Mouse (Mus musculus) spleen, adult 18-20 months (tissue): ENCODE results near the gene Inhbc.
"Not testable (repeated sequence)": the region's sequence is repeated elsewhere in the genome, so short reads cannot be mapped to it uniquely, and the experiment has no call there.

Experiments
- DNase-seq, 2 experiments: peaks; one replicate each; pipeline ENCODE4 v3.0.0; 2022; ENCODE audit warnings: mixed read lengths in 2 of 2

Gene Inhbc

GRCm38 (mm10) chr10:127325454-127326016 is 44.7 kb downstream of the Inhbc start:
- no peak for DNase-seq

GRCm38 (mm10) chr10:127324495-127324894 is 45.7 kb downstream of the Inhbc start:
- peak; percentile 75 to 80 for DNase-seq

DNA sequence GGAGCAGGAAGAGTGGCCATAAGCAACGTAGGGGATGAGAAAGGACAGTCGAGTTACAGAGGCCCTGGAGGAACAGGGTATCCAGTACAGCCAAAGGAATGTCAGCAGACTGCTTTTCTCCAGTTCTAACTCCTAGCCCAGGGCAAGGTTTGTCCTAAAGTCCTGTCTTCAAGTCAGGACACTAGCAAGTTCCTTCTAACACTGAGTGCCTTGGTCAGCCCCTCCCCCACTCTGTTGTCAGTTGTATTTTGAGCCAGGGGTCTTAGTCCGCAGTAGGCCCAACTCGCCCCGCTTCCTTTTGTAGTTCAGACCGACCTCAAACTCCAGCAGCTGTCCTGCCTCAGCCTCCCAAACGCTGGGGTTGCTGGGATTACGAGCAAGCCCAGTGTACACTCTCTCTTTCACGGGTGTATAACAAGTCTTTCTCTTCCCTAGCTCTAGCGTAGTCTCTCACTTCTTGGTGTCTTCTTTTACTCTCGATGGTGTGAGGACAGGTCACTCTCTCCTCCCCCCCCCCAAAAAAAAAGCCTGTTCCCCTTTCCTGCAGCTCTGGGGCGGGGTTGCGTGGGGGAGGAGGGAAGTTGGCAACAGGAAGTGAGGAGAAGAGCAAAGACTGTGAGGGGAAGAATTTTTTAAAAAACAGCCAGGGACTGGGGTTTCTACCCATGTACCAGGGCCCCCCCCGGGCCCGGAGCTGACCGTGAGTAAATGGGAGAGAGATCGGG is 46.9 kb downstream of the Inhbc start:
- peak; percentile 71 to 73 for DNase-seq

DNA sequence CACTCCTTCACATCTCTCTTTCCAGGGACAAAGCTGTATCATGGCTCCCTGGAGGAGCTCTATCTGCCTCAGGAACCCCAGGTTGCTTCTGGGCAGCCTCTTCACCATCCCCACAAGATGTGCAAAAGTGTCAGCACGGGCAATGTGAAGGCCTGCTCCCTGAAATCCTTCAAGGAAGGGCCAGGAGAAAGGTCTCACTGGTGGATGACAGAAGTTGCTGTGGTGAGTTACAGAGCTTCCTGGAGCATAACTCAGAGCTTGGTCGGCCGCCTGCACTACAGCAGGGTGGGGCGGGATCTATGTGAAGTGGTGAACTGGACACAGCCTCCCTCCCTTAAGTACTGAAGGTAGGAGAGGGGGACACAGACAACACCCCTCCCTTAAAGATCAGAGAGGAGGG is 47.6 kb downstream of the Inhbc start:
- DNase-seq, result no peak

GRCm38 (mm10) chr10:127322178-127322577 is 48.1 kb downstream of the Inhbc start:
- peak in 1 of 2 experiments; percentile 40 for DNase-seq

DNA sequence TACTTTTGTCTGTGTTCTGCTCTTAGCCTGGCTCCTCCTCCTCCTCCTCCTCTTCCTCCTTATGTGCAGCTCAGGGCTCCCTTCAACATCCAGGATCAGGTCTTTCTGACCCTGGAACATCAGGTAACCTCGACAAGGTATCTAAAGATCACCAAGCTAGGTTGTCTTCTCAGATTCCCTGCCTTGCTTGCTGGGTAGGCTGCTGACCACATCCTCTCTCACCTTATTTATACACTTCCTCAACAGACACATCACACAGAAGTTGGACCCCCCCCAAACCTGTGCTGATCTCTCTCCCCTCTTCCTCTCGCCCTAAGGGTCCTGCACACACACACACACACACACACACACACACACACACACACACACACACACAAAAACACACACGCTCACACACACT is 48.6 kb downstream of the Inhbc start, which contains the start of gene Arhgap9:
Gene Arhgap9, plus strand, starts transcription at position 344 of the 400 bp plus-strand sequence.
- peak in 1 of 2 experiments; percentile 35 for DNase-seq

DNA sequence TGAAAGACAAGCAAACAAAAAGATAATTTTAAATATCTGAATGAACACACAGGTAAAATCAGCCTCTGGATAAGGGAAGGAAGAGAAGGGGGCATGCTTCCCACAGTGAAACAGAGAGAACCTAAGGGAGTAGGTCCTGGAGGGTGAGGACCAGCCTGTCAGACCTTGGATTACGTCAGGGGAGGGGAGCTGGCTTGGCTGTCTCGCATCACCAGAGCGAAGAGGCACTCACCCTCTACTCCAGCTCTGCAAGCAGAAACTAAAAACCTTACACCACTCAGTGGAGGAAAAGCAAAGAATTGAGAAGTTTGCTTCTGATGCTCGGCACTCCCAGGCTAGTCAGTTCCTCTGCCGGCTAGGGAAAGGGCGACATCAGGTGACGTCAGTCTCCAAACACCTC is 50.3 kb downstream of the Inhbc start:
- no peak for DNase-seq

GRCm38 (mm10) chr10:127318009-127318408 is 52.2 kb downstream of the Inhbc start:
- no peak for DNase-seq

GRCm38 (mm10) chr10:127317277-127317676 is 53.0 kb downstream of the Inhbc start:
- DNase-seq, result no peak

GRCm38 (mm10) chr10:127314950-127315349 is 55.3 kb downstream of the Inhbc start:
- DNase-seq, result not testable (repeated sequence)

- not testable (repeated sequence) for DNase-seq
Observed at GRCm38 (mm10) chr10:127313516-127313915, 56.7 kb downstream of the Inhbc start.

DNA sequence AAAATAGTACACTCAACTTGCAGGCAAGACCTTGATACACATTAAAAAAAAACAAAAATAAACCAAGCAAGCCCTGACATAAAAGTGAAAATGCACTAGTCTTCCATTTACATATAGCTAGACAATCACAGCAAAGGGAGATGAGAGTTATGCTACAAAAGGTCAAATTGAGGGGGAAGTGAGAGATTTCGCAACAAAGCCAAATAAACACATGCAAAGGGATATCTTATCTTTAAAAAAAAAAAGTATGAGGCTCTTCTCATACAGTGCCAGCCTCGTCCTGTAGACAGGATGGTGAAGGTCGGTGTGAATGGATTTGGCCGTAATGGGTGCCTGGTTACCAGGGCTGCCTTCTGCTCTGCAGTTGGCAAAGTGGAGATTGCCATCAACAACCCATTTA is 57.4 kb downstream of the Inhbc start:
- no peak for DNase-seq

GRCm38 (mm10) chr10:127312356-127312676 is 57.9 kb downstream of the Inhbc start:
- peak; percentile 56 to 76 for DNase-seq

DNA sequence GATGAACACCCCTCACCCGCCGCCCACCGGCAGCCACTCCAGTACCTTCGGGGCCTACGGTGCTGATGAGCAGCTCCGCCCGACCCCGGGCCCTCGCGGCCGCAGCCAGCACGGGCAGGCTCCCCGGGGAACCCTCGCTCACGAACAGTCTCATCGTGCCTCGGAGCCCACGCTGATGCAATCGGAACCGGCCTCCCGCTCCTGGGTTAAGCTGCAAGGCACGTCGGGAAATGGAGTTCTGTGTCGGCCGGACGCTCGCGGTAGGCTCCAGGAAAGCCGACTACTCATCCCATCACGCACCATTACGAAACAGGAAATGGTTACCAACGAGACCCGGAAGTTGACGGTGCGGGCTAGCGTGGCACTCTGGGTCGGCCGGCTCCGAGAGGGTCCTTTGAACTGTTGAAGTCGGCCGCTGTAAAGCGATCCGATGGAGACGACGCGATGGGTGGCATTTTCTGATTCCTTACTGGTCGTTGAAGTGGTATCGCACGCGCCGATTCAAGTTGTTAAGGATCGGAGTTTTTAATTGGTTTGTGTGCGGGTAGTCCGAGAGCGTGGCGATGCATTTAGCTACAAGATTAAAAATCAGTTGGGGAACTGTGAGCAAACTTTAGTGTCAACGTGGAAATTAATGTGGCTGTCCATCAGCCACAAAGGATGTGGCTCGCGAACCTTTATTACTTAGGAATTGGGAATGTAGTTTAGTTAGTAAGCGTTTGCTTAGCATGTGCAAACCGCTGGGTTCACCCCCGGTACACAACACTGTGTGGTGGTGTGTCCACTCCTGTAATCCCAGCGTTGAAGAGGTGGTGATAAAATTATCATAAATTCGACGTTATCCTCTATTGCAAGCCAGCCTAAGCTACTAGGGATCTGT is 58.5 kb downstream of the Inhbc start, which contains the start of gene Mars:
Gene Mars, minus strand, starts transcription at position 311 of the 880 bp plus-strand sequence.
- peak; percentile 83 to 84 for DNase-seq

DNA sequence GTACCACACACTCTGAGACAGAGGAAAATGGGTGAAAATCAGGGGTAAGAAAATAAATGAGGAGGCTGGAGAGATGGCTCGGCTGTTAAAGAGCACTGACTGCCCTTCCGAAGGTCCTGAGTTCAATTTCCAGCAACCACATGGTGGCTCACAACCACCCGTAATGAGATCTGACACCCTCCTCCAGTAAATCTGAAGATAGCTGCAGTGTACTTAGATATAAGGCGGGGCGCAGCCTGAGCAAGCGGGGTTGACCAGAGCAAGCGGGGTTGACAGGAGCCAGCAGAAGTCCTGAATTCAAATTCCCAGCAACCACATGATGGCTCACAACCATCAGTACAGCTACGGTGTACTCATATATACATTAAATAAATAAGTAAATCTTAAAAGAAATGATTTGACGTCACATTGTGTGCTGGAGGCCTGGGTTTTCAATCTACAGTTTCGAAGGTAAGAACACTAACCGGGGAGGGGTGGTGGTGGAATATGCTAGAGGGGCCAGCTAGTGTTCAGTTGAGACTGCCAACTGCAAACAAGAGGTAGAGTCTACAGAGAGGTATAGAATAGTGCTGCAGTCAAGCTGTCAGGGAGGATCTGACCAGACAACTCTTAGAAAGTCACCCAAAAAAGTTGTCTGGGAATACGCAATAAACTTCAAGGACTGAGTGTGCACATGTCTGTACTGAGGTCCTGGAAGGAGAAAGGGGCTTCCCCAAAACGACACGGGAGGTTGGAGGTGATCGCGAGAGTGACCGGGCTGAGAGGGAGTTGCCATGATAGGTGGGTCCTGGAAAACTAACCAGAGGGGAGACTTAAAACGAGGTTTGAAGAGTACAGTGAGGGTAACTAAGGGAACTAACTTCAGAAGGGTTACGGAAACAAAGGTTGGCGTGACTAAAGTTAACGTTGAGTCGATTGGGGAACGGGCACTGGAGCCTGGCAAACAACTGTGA is 59.4 kb downstream of the Inhbc start:
- no peak for DNase-seq

DNA sequence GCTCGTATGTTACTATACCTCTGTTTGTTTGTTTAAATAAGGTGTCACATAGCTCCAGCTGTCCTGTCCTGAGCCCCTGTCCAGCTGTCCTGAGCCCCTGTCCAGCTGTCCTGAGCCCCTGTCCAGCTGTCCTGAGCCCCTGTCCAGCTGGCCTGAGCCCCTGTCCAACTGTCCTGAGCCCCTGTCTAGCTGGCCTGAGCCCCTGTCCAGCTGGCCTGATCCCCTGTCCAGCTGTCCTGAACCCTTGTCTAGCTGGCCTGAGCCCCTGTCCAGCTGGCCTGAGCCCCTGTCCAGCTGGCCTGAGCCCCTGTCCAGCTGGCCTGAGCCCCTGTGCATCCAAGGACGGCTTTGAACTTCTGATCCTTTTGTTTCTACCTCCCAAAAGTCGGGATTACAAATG is 61.1 kb downstream of the Inhbc start:
- not testable (repeated sequence) for DNase-seq
